In genomic region chr9:98529776-98530175, GRCm38 (mm10) we compare ENCODE assay signal across 26 mouse cellular contexts. TPM values are rescaled to one million over a fixed set of nuclear protein-coding genes. Genes with fewer than 3 reads are reported as not detected.
A peak's percentile ranks its signal among the peaks of the same experiment; 100 is the strongest.
DNase-seq lines count a peak whose midpoint lies in the region; ATAC-seq and TF ChIP-seq lines count a peak whose summit lies in the region.
"Had no signal": no experiment of that assay in that cellular context is flagged by ENCODE, and none has a peak within 500 bp of the region (broad histone marks: within the 10 kb centered on the region; RNA-seq: fewer than 3 reads in every experiment).

No protein-coding gene starts in this region.

- no peaks in the 10 kb centered on the region for H3K36me3 ChIP-seq in forebrain, embryonic 15.5 days
- H3K36me3 ChIP-seq in forebrain, embryonic 10.5 days (replicated peaks), result no peaks in the 10 kb centered on the region
- H3K36me3 ChIP-seq: embryonic facial prominence, embryonic 15.5 days; heart, embryonic 10.5 days; hindbrain, embryonic 13.5 days; intestine, embryonic 15.5 days had no signal

- no peaks in the 10 kb centered on the region for H3K9me3 ChIP-seq in forebrain, embryonic 15.5 days
- H3K9me3 ChIP-seq in forebrain, embryonic 10.5 days, result no peaks in the 10 kb centered on the region
- H3K9me3 ChIP-seq: embryonic facial prominence, embryonic 15.5 days; heart, embryonic 10.5 days; hindbrain, embryonic 13.5 days; intestine, embryonic 15.5 days had no signal

- no peak overlapping the region for H3K4me3 ChIP-seq in forebrain, embryonic 15.5 days
- no peak overlapping the region for H3K4me3 ChIP-seq in forebrain, embryonic 10.5 days
- H3K4me3 ChIP-seq in layer of hippocampus, adult 2 months, result no peak overlapping the region
- H3K4me3 ChIP-seq: embryonic facial prominence, embryonic 15.5 days; erythroblast, embryonic 14.5 days; gastrocnemius, adult 2 months; heart, embryonic 10.5 days; hindbrain, embryonic 13.5 days; intestine, embryonic 15.5 days had no signal

- WGBS in forebrain, embryonic 15.5 days, result 52% methylated on average over 4 of the region's 4 CpGs
- WGBS in forebrain, embryonic 10.5 days, result 87% methylated on average over 4 of the region's 4 CpGs

- DNase-seq in forebrain, embryonic 10.5 days (ENCODE audit: extremely low spot score, low spot score), result no peak
- DNase-seq in layer of hippocampus, adult 2 months (ENCODE audit: low spot score in 2 of 2), result peak in 1 of 2 experiments; percentile 14
- DNase-seq in layer of hippocampus, adult 9-10 months (ENCODE audit: low spot score), result no peak
- DNase-seq in layer of hippocampus, adult 9-11 months, result peak; percentile 15
- no peak for DNase-seq in kidney, postnatal 4 days
- DNase-seq in heart, adult 8-10 months (ENCODE audit: low spot score), result no peak
- DNase-seq: adrenal gland, postnatal 14 days; cerebellum, adult 8-10 months; cerebellum, postnatal 14 days; embryo, embryonic 11 days; gastrocnemius, adult 2 months; gastrocnemius, postnatal 25 days; heart, postnatal 10 days; heart, postnatal 4 days had no signal

- ATAC-seq in forebrain, embryonic 15.5 days (replicated peaks), result no peak
- ATAC-seq: activated CD4-positive, CD25-positive, alpha-beta regulatory T cell, adult 4 months; intestine, embryonic 15.5 days; Patski had no signal

- H3K27me3 ChIP-seq in forebrain, embryonic 15.5 days, result no peaks in the 10 kb centered on the region
- peaks cover 20% of the 10 kb centered on the region for H3K27me3 ChIP-seq in forebrain, embryonic 10.5 days (ENCODE audit: poor library complexity, severe bottlenecking)
- H3K27me3 ChIP-seq: CH12.LX; embryonic facial prominence, embryonic 15.5 days; intestine, embryonic 15.5 days had no signal

- peak overlapping the region; percentile 60 for H3K27ac ChIP-seq in forebrain, embryonic 15.5 days (replicated peaks)
- H3K27ac ChIP-seq in forebrain, embryonic 10.5 days, result no peak overlapping the region
- H3K27ac ChIP-seq in layer of hippocampus, adult 2 months, result peak overlapping the region; percentile 1; the same call in 1 of the 2 replicates
- H3K27ac ChIP-seq: embryonic facial prominence, embryonic 15.5 days; gastrocnemius, adult 2 months; heart, embryonic 10.5 days; hindbrain, embryonic 13.5 days; intestine, embryonic 15.5 days had no signal

- H3K4me1 ChIP-seq in forebrain, embryonic 15.5 days, result peaks cover 29% of the 10 kb centered on the region
- peaks cover 16% of the 10 kb centered on the region for H3K4me1 ChIP-seq in forebrain, embryonic 10.5 days
- H3K4me1 ChIP-seq: embryonic facial prominence, embryonic 15.5 days; heart, embryonic 10.5 days; intestine, embryonic 15.5 days had no signal

- H3K4me2 ChIP-seq in forebrain, embryonic 15.5 days (replicated peaks), result no peak overlapping the region
- H3K4me2 ChIP-seq: embryonic facial prominence, embryonic 15.5 days; hindbrain, embryonic 13.5 days; intestine, embryonic 15.5 days had no signal

- H3K9ac ChIP-seq in forebrain, embryonic 15.5 days (replicated peaks), result no peak overlapping the region
- H3K9ac ChIP-seq: embryonic facial prominence, embryonic 15.5 days; hindbrain, embryonic 13.5 days; intestine, embryonic 15.5 days had no signal

- no peak for TF ChIP-seq CTCF in layer of hippocampus, adult 2 months (conservative IDR thresholded peaks at IDR 0.05)

RNA-seq across cellular contexts. Expression of gene Copb2, which starts 33.7 kb away (rescaled TPM):
- 128 and 133 TPM in 2 replicates for polyA plus RNA-seq in forebrain, embryonic 15.5 days (2015; fragmentation: Nextera tagmentation; extraction: Ambion mirVana)
- polyA plus RNA-seq in forebrain, embryonic 10.5 days (2016; fragmentation: Nextera tagmentation; extraction: Ambion mirVana), result 157 TPM in 2 replicates
- total RNA-seq in layer of hippocampus, adult 2 months (2021), result 10 to 100 TPM; 92.7 to 94.2 TPM
- total RNA-seq in heart, adult 8-10 months (2022), result 100 to 1,000 TPM in 3 of 4 experiments, 10 to 100 TPM in 1; 98.3 to 116 (median 105) TPM

RNA-seq across cellular contexts. Expression of gene Rbp2, which starts 43.9 kb away (rescaled TPM):
- polyA plus RNA-seq in forebrain, embryonic 15.5 days (2015; fragmentation: Nextera tagmentation; extraction: Ambion mirVana), result 0.53 TPM in 1 of 2 replicates, not detected in the other
- 0.22 TPM in 1 of 2 replicates, not detected in the other for polyA plus RNA-seq in forebrain, embryonic 10.5 days (2016; fragmentation: Nextera tagmentation; extraction: Ambion mirVana)
- not detected for total RNA-seq in layer of hippocampus, adult 2 months (2021)
- not detected for total RNA-seq in heart, adult 8-10 months (2022)
- total RNA-seq: adrenal gland, adult 18-20 months; adrenal gland, postnatal 14 days; common myeloid progenitor, adult 5-6 weeks; gastrocnemius, adult 2 months; gastrocnemius, postnatal 25 days; granulocyte monocyte progenitor cell, adult 5-6 weeks; heart, postnatal 4 days had no signal
- polyA plus RNA-seq: activated CD4-positive, CD25-positive, alpha-beta regulatory T cell, adult 4 months; erythroblast, embryonic 14.5 days; Patski had no signal
